8 mouse cellular contexts compared by ENCODE assay signal in the genomic region with DNA sequence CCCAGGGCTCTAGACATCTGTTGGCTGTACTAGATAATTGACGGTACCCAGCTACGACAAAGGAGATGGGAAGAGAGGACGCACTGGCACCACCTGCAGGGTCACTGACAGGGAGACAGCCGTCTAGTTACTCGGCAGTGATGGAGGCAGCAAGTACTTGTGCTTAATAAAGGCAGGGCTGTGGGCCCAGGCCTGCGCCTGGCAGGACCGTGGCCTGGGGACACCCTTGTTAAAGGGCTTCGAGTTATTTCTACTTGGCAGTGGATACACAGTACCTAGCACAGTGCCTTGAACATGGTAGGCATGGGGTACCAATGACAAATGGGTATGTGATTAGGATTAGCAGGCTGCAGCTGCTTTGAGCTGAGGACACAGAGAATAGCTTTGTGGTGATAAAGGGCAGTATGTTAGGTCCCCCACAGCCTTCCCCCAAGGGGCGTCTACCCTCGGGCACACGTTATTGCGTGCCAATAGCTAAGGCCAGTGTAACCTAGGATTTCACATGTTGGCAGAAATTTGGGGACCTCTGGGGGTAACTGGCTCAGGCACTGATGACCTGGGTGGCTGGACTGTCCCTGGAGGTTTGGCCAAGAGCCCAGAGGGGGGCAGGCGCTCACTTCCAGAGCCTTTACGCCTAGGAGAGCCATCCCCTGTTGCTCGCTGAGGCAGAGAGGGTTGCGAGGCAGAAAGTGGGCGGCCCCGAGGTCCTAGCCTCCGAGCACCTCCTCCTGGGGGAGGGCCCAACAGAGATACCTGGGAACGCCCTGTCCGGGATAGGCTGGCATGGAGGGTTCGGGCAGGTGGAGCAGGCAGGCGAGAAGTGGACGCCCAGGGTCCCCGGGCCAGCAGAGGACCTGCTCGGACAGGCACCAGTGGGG. TPM values are rescaled to one million over a fixed set of nuclear protein-coding genes. Genes with fewer than 3 reads are reported as not detected.
DNase-seq lines count a peak whose midpoint lies in the region; ATAC-seq lines count a peak whose summit lies in the region.

No protein-coding gene starts in this region.

- peak overlapping the region; percentile 34; the same call in 1 of the 2 replicates for H3K4me3 ChIP-seq in heart, embryonic 16.5 days (ENCODE audit: low read length)
- H3K4me3 ChIP-seq in forebrain, embryonic 13.5 days: no peak overlapping the region
- H3K4me3 ChIP-seq in midbrain, embryonic 12.5 days: no peak overlapping the region

- H3K27ac ChIP-seq in heart, embryonic 16.5 days (ENCODE audit: low read length): no peak overlapping the region
- no peak overlapping the region for H3K27ac ChIP-seq in forebrain, embryonic 13.5 days
- no peak overlapping the region for H3K27ac ChIP-seq in midbrain, embryonic 12.5 days (replicated peaks)

- no peak for ATAC-seq in heart, embryonic 16.5 days (replicated peaks; ENCODE audit: extremely low read depth, insufficient read depth, low FRiP score)
- no peak for ATAC-seq in forebrain, embryonic 13.5 days
- 0 out of 2 replicates have a peak, but pooled peaks have one; percentile 23 for ATAC-seq in midbrain, embryonic 12.5 days (ENCODE audit: low FRiP score, low read depth)
- no peak for ATAC-seq in monocyte, adult 5-6 weeks (replicated peaks; ENCODE audit: insufficient number of reproducible peaks, low FRiP score, low TSS enrichment, poor library complexity, severe bottlenecking)

- no peak for DNase-seq in heart, postnatal 4 days
- peak; percentile 62 for DNase-seq in large intestine, adult 2 months (ENCODE audit: low read depth, low spot score)
- no peak for DNase-seq in layer of hippocampus, adult 9-10 months (ENCODE audit: low spot score)
- no peak for DNase-seq in heart, adult 18-20 months

- H3K36me3 ChIP-seq in heart, embryonic 16.5 days (ENCODE audit: control insufficient read depth, insufficient read depth): no peaks in the 10 kb centered on the region
- H3K36me3 ChIP-seq in forebrain, embryonic 13.5 days (ENCODE audit: poor library complexity, severe bottlenecking): peaks cover 16% of the 10 kb centered on the region
- peaks cover 4% of the 10 kb centered on the region; the same call in 1 of the 2 replicates for H3K36me3 ChIP-seq in midbrain, embryonic 12.5 days

- 19% methylated on average over 26 of the region's 26 CpGs for WGBS in heart, embryonic 16.5 days
- WGBS in forebrain, embryonic 13.5 days: 24% methylated on average over 26 of the region's 26 CpGs
- WGBS in large intestine, adult 2 months: 23% methylated on average over 26 of the region's 26 CpGs
- 25% methylated on average over 26 of the region's 26 CpGs for WGBS in midbrain, embryonic 12.5 days

- peak overlapping the region; percentile 50 for H3K4me2 ChIP-seq in heart, embryonic 16.5 days (ENCODE audit: low read depth, low read length)
- H3K4me2 ChIP-seq in forebrain, embryonic 13.5 days: peak overlapping the region; percentile 15; the same call in 1 of the 2 replicates
- H3K4me2 ChIP-seq in midbrain, embryonic 12.5 days (replicated peaks): peak overlapping the region; percentile 12; the same call in 1 of the 2 replicates

- peaks cover 2% of the 10 kb centered on the region; the same call in 1 of the 2 replicates for H3K4me1 ChIP-seq in heart, embryonic 16.5 days (ENCODE audit: control insufficient read depth, insufficient read depth, low read length)
- peaks cover 12% of the 10 kb centered on the region for H3K4me1 ChIP-seq in forebrain, embryonic 13.5 days
- peaks cover 12% of the 10 kb centered on the region for H3K4me1 ChIP-seq in midbrain, embryonic 12.5 days

- H3K9me3 ChIP-seq in heart, embryonic 16.5 days (replicated peaks; ENCODE audit: control insufficient read depth, low read length): no peaks in the 10 kb centered on the region
- H3K9me3 ChIP-seq in forebrain, embryonic 13.5 days (replicated peaks): no peaks in the 10 kb centered on the region
- no peaks in the 10 kb centered on the region for H3K9me3 ChIP-seq in midbrain, embryonic 12.5 days

- H3K9ac ChIP-seq in heart, embryonic 16.5 days (ENCODE audit: low read length): no peak overlapping the region
- no peak overlapping the region; the same call in 1 of the 2 replicates for H3K9ac ChIP-seq in forebrain, embryonic 13.5 days
- H3K9ac ChIP-seq in midbrain, embryonic 12.5 days (replicated peaks): no peak overlapping the region

- peaks cover 60% of the 10 kb centered on the region for H3K27me3 ChIP-seq in heart, embryonic 16.5 days (ENCODE audit: control insufficient read depth, insufficient read depth, low read length)
- H3K27me3 ChIP-seq in forebrain, embryonic 13.5 days: peaks cover 18% of the 10 kb centered on the region
- peaks cover 45% of the 10 kb centered on the region for H3K27me3 ChIP-seq in midbrain, embryonic 12.5 days

RNA-seq across cellular contexts. Expression of gene Pklr, which starts 11.4 kb away (rescaled TPM):
- 0.20 and 0.64 TPM in 2 replicates for polyA plus RNA-seq in heart, embryonic 16.5 days (2015; fragmentation: Nextera tagmentation; extraction: Ambion mirVana)
- total RNA-seq in heart, postnatal 4 days (2021): not detected
- polyA plus RNA-seq in forebrain, embryonic 13.5 days (2015; fragmentation: Nextera tagmentation; extraction: Ambion mirVana): 0.09 and 0.26 TPM in 2 replicates
- 181 and 448 TPM in 2 replicates for polyA plus RNA-seq in large intestine, adult 2 months (2012; rRNA removed)
- polyA plus RNA-seq in midbrain, embryonic 12.5 days (2016; fragmentation: Nextera tagmentation; extraction: Ambion mirVana): 0.26 and 0.33 TPM in 2 replicates
- not detected in 3 replicates for total RNA-seq in monocyte, adult 5-6 weeks (2017)
- total RNA-seq in heart, adult 18-20 months (2021): not detected

RNA-seq across cellular contexts. Expression of gene Hcn3, which starts 12.7 kb away (rescaled TPM):
- polyA plus RNA-seq in heart, embryonic 16.5 days (2015; fragmentation: Nextera tagmentation; extraction: Ambion mirVana): 0.70 and 0.76 TPM in 2 replicates
- total RNA-seq in heart, postnatal 4 days (2021): 1 to 10 TPM in 1 of 2 experiments, under 1 TPM in 1; 0.86 to 1.1 TPM
- 19.0 and 19.6 TPM in 2 replicates for polyA plus RNA-seq in forebrain, embryonic 13.5 days (2015; fragmentation: Nextera tagmentation; extraction: Ambion mirVana)
- polyA plus RNA-seq in large intestine, adult 2 months (2012; rRNA removed): 0.48 and 0.52 TPM in 2 replicates
- 17.1 and 22.0 TPM in 2 replicates for polyA plus RNA-seq in midbrain, embryonic 12.5 days (2016; fragmentation: Nextera tagmentation; extraction: Ambion mirVana)
- total RNA-seq in monocyte, adult 5-6 weeks (2017): not detected in 3 replicates
- under 1 TPM; 0.30 to 0.62 TPM for total RNA-seq in heart, adult 18-20 months (2021)

RNA-seq across cellular contexts. Expression of gene Clk2, which starts 17.3 kb away (rescaled TPM):
- 15.9 and 17.9 TPM in 2 replicates for polyA plus RNA-seq in heart, embryonic 16.5 days (2015; fragmentation: Nextera tagmentation; extraction: Ambion mirVana)
- total RNA-seq in heart, postnatal 4 days (2021): 10 to 100 TPM; 30.3 to 32.1 TPM
- polyA plus RNA-seq in forebrain, embryonic 13.5 days (2015; fragmentation: Nextera tagmentation; extraction: Ambion mirVana): 25.0 and 26.2 TPM in 2 replicates
- 41.1 and 53.0 TPM in 2 replicates for polyA plus RNA-seq in large intestine, adult 2 months (2012; rRNA removed)
- 42.3 and 46.5 TPM in 2 replicates for polyA plus RNA-seq in midbrain, embryonic 12.5 days (2016; fragmentation: Nextera tagmentation; extraction: Ambion mirVana)
- total RNA-seq in monocyte, adult 5-6 weeks (2017): 81.2 to 140 TPM (median 118 TPM) in 3 replicates
- 10 to 100 TPM; 14.3 to 17.8 TPM for total RNA-seq in heart, adult 18-20 months (2021)

RNA-seq across cellular contexts. Expression of gene Scamp3, which starts 29.9 kb away (rescaled TPM):
- 89.5 and 93.9 TPM in 2 replicates for polyA plus RNA-seq in heart, embryonic 16.5 days (2015; fragmentation: Nextera tagmentation; extraction: Ambion mirVana)
- 10 to 100 TPM; 46.7 to 47.3 TPM for total RNA-seq in heart, postnatal 4 days (2021)
- polyA plus RNA-seq in forebrain, embryonic 13.5 days (2015; fragmentation: Nextera tagmentation; extraction: Ambion mirVana): 102 and 109 TPM in 2 replicates
- polyA plus RNA-seq in large intestine, adult 2 months (2012; rRNA removed): 88.5 and 107 TPM in 2 replicates
- polyA plus RNA-seq in midbrain, embryonic 12.5 days (2016; fragmentation: Nextera tagmentation; extraction: Ambion mirVana): 94.2 and 97.1 TPM in 2 replicates
- 23.2 to 55.0 TPM (median 23.6 TPM) in 3 replicates for total RNA-seq in monocyte, adult 5-6 weeks (2017)
- 10 to 100 TPM; 46.2 to 50.2 TPM for total RNA-seq in heart, adult 18-20 months (2021)

RNA-seq across cellular contexts. Expression of gene Fam189b, which starts 35.6 kb away (rescaled TPM):
- polyA plus RNA-seq in heart, embryonic 16.5 days (2015; fragmentation: Nextera tagmentation; extraction: Ambion mirVana): 17.7 TPM in 2 replicates
- 1 to 10 TPM; 8.8 to 9.0 TPM for total RNA-seq in heart, postnatal 4 days (2021)
- polyA plus RNA-seq in forebrain, embryonic 13.5 days (2015; fragmentation: Nextera tagmentation; extraction: Ambion mirVana): 15.1 and 23.0 TPM in 2 replicates
- 23.0 and 30.1 TPM in 2 replicates for polyA plus RNA-seq in large intestine, adult 2 months (2012; rRNA removed)
- 29.5 and 30.3 TPM in 2 replicates for polyA plus RNA-seq in midbrain, embryonic 12.5 days (2016; fragmentation: Nextera tagmentation; extraction: Ambion mirVana)
- total RNA-seq in monocyte, adult 5-6 weeks (2017): 4.9 to 45.4 TPM (median 15.8 TPM) in 3 replicates
- total RNA-seq in heart, adult 18-20 months (2021): 1 to 10 TPM; 3.7 to 4.7 TPM

Comparison
In these comparisons a context has a peak if more than half of its experiments do, and no peak if none do; other contexts are left out.
1. RNA of gene Pklr, which starts 11.4 kb away (polyA plus RNA-seq): 181 to 448 TPM in large intestine, adult 2 months; 0.20 to 0.64 TPM in heart, embryonic 16.5 days, 0.26 to 0.33 TPM in midbrain, embryonic 12.5 days and 0.09 to 0.26 TPM in forebrain, embryonic 13.5 days; every median in the first group is over 100 times any median in the second.
2. RNA of gene Hcn3, which starts 12.7 kb away (polyA plus RNA-seq): 19.0 to 19.6 TPM in forebrain, embryonic 13.5 days and 17.1 to 22.0 TPM in midbrain, embryonic 12.5 days; 0.70 to 0.76 TPM in heart, embryonic 16.5 days and 0.48 to 0.52 TPM in large intestine, adult 2 months; every median in the first group is over 10 times any median in the second.
3. Peak in every context shown above with its lines, with median percentiles within 50 percentile points of each other: H3K4me2 ChIP-seq.